Comparison of ENCODE assay signal across 28 mouse cellular contexts in genomic region chr12:31532054-31532453, GRCm38 (mm10). TPM values are rescaled to one million over a fixed set of nuclear protein-coding genes. Genes with fewer than 3 reads are reported as not detected.
DNase-seq lines count a peak whose midpoint lies in the region; ATAC-seq and TF ChIP-seq lines count a peak whose summit lies in the region.
"Had no signal": no experiment of that assay in that cellular context is flagged by ENCODE, and none has a peak within 500 bp of the region (broad histone marks: within the 10 kb centered on the region; RNA-seq: fewer than 3 reads in every experiment).

No protein-coding gene starts in this region.

- 64% methylated on average over 14 of the region's 14 CpGs for WGBS in thymus, adult 2 months

- H3K27ac ChIP-seq in layer of hippocampus, adult 2 months = peak overlapping the region; percentile 91
- H3K27ac ChIP-seq in thymus, adult 2 months (ENCODE audit: control insufficient read depth, insufficient read depth, low read length) = no peak overlapping the region
- H3K27ac ChIP-seq: embryonic facial prominence, embryonic 12.5 days; forebrain, embryonic 12.5 days; heart, adult 2 months; heart, embryonic 15.5 days; hindbrain, embryonic 14.5 days had no signal

- TF ChIP-seq POLR2A in thymus, adult 2 months (IDR thresholded peaks at IDR 0.05; ENCODE audit: control insufficient read depth, extremely low read depth, insufficient read depth, low read length, poor library complexity) = no peak

- no peak for ATAC-seq in CD4-positive, CD25-positive, alpha-beta regulatory T cell, adult 4 months
- ATAC-seq: inflammation-experienced regulatory T-cells, adult 6 months had no signal

- TF ChIP-seq CTCF in layer of hippocampus, adult 2 months (conservative IDR thresholded peaks at IDR 0.05) = no peak
- TF ChIP-seq CTCF in thymus, adult 2 months (IDR thresholded peaks at IDR 0.05; ENCODE audit: borderline replicate concordance, control insufficient read depth, extremely low read depth, insufficient read depth, low read length, poor library complexity) = no peak

- no peaks in the 10 kb centered on the region for H3K4me1 ChIP-seq in thymus, adult 2 months (replicated peaks; ENCODE audit: control insufficient read depth, insufficient read depth, low read length)

- peak; percentile 2 for DNase-seq in CD4-positive, CD25-positive, alpha-beta regulatory T cell, adult 2 months (ENCODE audit: low read depth, low spot score)
- peak in 1 of 2 experiments; percentile 25 for DNase-seq in layer of hippocampus, adult 2 months (ENCODE audit: low spot score in 2 of 2)
- DNase-seq in layer of hippocampus, postnatal 14 days (ENCODE audit: low spot score in 2 of 2) = no peak
- DNase-seq in thymus, postnatal 25 days = peak; percentile 4
- DNase-seq in thymus, adult 2 months = no peak
- no peak for DNase-seq in cerebellum, adult 8-10 months
- DNase-seq in MN1 (ENCODE audit: low spot score) = no peak
- DNase-seq: adrenal gland, adult 8-10 months; cerebellum, adult 11-12 months; cerebellum, postnatal 14 days; gastrocnemius, postnatal 25 days; heart, adult 2 months; heart, postnatal 36 days; kidney, adult 18-20 months; kidney, postnatal 10 days; lung, postnatal 4 days; right cerebral cortex, adult 18-20 months; right cerebral cortex, postnatal 4 days had no signal

- no peaks in the 10 kb centered on the region for H3K36me3 ChIP-seq in thymus, adult 2 months (ENCODE audit: control insufficient read depth, insufficient read depth, low read length)
- H3K36me3 ChIP-seq: embryonic facial prominence, embryonic 12.5 days; forebrain, embryonic 12.5 days; heart, embryonic 15.5 days had no signal

- H3K4me3 ChIP-seq in layer of hippocampus, adult 2 months = no peak overlapping the region
- no peak overlapping the region for H3K4me3 ChIP-seq in thymus, adult 2 months (ENCODE audit: control insufficient read depth, insufficient read depth, low read length)
- H3K4me3 ChIP-seq: embryonic facial prominence, embryonic 12.5 days; erythroblast, embryonic 14.5 days; forebrain, embryonic 12.5 days; heart, adult 2 months; heart, embryonic 15.5 days; myocyte had no signal

- no peaks in the 10 kb centered on the region for H3K27me3 ChIP-seq in thymus, adult 2 months (ENCODE audit: control insufficient read depth, insufficient read depth, low read length)
- H3K27me3 ChIP-seq: embryonic facial prominence, embryonic 12.5 days; forebrain, embryonic 12.5 days; heart, embryonic 15.5 days had no signal

RNA-seq across cellular contexts. Expression of gene Slc26a4, which starts 27.7 kb away (rescaled TPM):
- not detected for polyA plus RNA-seq in CD4-positive, CD25-positive, alpha-beta regulatory T cell, adult 4 months (2017; shearing (Covaris generic))
- 10 to 100 TPM; 10.5 to 11.3 TPM for total RNA-seq in layer of hippocampus, adult 2 months (2021)
- total RNA-seq in layer of hippocampus, postnatal 14 days (2021) = 1 to 10 TPM; 8.3 to 8.4 TPM
- polyA plus RNA-seq in thymus, adult 2 months (2012; rRNA removed) = 0.19 and 1.0 TPM in 2 replicates
- total RNA-seq: gastrocnemius, postnatal 25 days; megakaryocyte-erythroid progenitor cell, adult 5-6 weeks had no signal
- polyA plus RNA-seq: erythroblast, embryonic 14.5 days; forebrain, embryonic 12.5 days; heart, adult 2 months; hindbrain, embryonic 14.5 days; inflammation-experienced regulatory T-cells, adult 6 months; lung, embryonic 16.5 days had no signal

RNA-seq across cellular contexts. Expression of gene Cbll1, which starts 32.6 kb away (rescaled TPM):
- polyA plus RNA-seq in CD4-positive, CD25-positive, alpha-beta regulatory T cell, adult 4 months (2017; shearing (Covaris generic)) = 10 to 100 TPM; 26.2 to 32.6 TPM
- total RNA-seq in layer of hippocampus, adult 2 months (2021) = 10 to 100 TPM; 23.7 to 27.1 TPM
- 10 to 100 TPM; 20.6 to 24.3 TPM for total RNA-seq in layer of hippocampus, postnatal 14 days (2021)
- 14.0 and 14.2 TPM in 2 replicates for polyA plus RNA-seq in thymus, adult 2 months (2012; rRNA removed)

Comparison
In these comparisons a context has a peak if more than half of its experiments do, and no peak if none do; other contexts are left out.
1. DNase-seq: peak in CD4-positive, CD25-positive, alpha-beta regulatory T cell, adult 2 months (single experiment) and thymus, postnatal 25 days (single experiment); none in layer of hippocampus, postnatal 14 days (0 of 2), thymus, adult 2 months (single experiment), cerebellum, adult 8-10 months (single experiment) and MN1 (single experiment).